Mouse (Mus musculus) C2C12 (cell line): Measurements from ENCODE around the gene Gm17606.

ENCODE experiments used
- CEBPB ChIP-seq: IDR thresholded peaks from one replicate; pipeline ENCODE4 v1.6.1; 2011; ENCODE audit warnings: low read depth, mild to moderate bottlenecking, control low read depth, moderate library complexity
- CTCF ChIP-seq: IDR thresholded peaks from one replicate; pipeline ENCODE4 v1.5.1; 2011; ENCODE audit not compliant: control insufficient read depth, insufficient read depth, insufficient read length
- FOSL1 ChIP-seq: IDR thresholded peaks from one replicate; pipeline ENCODE4 v1.8.0; 2011; ENCODE audit warnings: mild to moderate bottlenecking, low read length; ENCODE audit not compliant: poor library complexity, insufficient read depth, severe bottlenecking
- MAX ChIP-seq: IDR thresholded peaks from one replicate; pipeline ENCODE4 v1.6.1; 2011; ENCODE audit warnings: mild to moderate bottlenecking, control low read depth
- MYOD1 ChIP-seq: IDR thresholded peaks from one replicate; pipeline ENCODE4 v1.6.1; 2011; ENCODE audit warnings: low read depth; ENCODE audit not compliant: control insufficient read depth, insufficient read length
- MYOG ChIP-seq: IDR thresholded peaks from one replicate; pipeline ENCODE4 v1.6.1; 2011; ENCODE audit not compliant: control insufficient read depth, insufficient read length; ENCODE audit errors: extremely low read depth
- USF1 ChIP-seq: IDR thresholded peaks from one replicate; pipeline ENCODE4 v1.6.1; 2011; ENCODE audit warnings: low read depth, mild to moderate bottlenecking, control low read depth, moderate library complexity

DNA sequence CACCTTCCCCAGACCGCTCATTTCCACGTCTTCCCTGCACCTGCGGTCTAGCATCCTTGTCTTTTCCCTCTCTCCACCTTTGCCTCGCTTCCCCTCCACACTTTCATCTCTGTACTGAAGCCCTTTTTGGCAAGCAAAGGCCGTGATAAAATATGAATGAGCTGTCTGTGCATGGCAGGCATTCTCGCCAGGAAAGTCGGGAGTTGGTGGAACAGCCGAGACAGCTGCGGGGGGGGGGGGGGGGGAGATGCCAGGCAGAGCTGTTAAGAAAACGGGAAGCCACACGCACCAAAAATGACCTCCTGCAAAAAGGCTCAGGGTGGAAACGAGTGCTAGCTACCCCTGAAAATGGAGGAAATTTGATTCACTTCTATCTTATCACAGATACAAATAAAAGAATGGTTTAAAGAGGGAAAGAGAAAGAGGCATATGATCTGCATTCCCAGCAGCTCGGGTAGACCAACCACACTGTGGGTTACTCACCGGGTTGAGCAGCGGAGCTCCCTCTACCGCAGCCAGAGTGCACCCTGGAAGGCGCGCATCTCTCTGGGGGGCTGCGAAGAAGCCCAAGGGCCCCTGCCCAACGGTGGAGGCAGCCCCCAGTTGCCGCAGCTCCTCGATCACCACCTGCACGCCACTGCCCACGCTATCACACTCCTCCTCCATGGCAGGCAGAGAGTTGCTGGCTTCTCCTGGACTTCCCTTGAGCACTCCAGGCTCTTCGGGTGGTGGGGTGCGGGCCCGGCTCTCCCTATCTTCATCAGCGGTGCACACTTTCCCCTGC is 45.9 kb upstream of the Gm17606 start:
- no peak for TF ChIP-seq CTCF
- TF ChIP-seq CEBPB: no peak
- TF ChIP-seq MYOD1: no peak
- TF ChIP-seq USF1: no peak
- TF ChIP-seq MAX: no peak
- no peak for TF ChIP-seq FOSL1
- no peak for TF ChIP-seq MYOG
